Mouse (Mus musculus) gastrocnemius, adult 2 months (tissue): ENCODE data around the gene Iqch. TPM values are rescaled to one million over a fixed set of nuclear protein-coding genes. Genes with fewer than 3 reads are reported as not detected.

Experiments
- DNase-seq: peaks from one replicate; pipeline ENCODE4 v3.0.0; 2022
- H3K27ac ChIP-seq: fragments of 200-600 bp; 2 replicates; pipeline ENCODE4 v1.8.1; 2022; ENCODE audit warnings: mild to moderate bottlenecking
- H3K4me3 ChIP-seq: fragments of 200-600 bp; 2 replicates; pipeline ENCODE4 v1.8.1; 2022; ENCODE audit warnings: mild to moderate bottlenecking, moderate library complexity
- CTCF ChIP-seq: fragments of 200-600 bp; IDR thresholded peaks from 2 replicates; pipeline ENCODE4 v1.8.1; 2022; ENCODE audit warnings: antibody characterized with exemption, mild to moderate bottlenecking, moderate library complexity
- intact Hi-C: fragments of 180-260 bp; cut with DNase I; formaldehyde crosslinking; loops from one replicate; pipeline ENCODE4 v1.15.1; 2025
- total RNA-seq, 2 experiments: library from RNA; stranded (reverse); gene quantifications; 2 replicates each; pipeline ENCODE4 v1.2.3; 2021

Iqch gene
- total RNA-seq, 2 experiments from 2014 or later = not detected

DNA sequence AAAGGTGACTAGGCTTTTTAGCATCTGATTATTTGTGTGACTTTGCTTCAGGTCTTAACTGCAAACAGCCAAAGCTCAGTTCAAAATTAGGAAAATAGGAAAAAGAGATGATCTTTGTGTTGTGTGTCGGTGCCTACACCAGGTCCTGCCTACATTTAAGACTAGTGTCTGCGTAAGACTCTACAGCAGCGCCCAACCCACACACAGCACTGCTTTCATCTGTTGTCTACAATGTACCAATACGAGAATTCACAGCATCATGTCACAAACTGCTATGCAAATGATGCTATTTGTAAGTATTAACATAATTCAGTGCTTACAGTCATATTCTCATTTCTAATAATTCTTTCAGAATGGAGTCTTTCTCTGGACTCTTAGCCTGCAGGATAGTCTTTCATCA, 108.5 kb downstream of the Iqch start:
- Histone ChIP-seq H3K27ac (no peak overlapping the region), H3K4me3 (no peak overlapping the region)
- no peak for DNase-seq
- intact Hi-C loops = no loop called here
- no peak for TF ChIP-seq CTCF

GRCm38 (mm10) chr9:63492291-63492690, 110.0 kb downstream of the Iqch start:
- no peak overlapping the region for H3K27ac ChIP-seq
- intact Hi-C loops = no loop called here
- no peak for DNase-seq
- TF ChIP-seq CTCF = no peak
- H3K4me3 ChIP-seq = no peak overlapping the region

DNA sequence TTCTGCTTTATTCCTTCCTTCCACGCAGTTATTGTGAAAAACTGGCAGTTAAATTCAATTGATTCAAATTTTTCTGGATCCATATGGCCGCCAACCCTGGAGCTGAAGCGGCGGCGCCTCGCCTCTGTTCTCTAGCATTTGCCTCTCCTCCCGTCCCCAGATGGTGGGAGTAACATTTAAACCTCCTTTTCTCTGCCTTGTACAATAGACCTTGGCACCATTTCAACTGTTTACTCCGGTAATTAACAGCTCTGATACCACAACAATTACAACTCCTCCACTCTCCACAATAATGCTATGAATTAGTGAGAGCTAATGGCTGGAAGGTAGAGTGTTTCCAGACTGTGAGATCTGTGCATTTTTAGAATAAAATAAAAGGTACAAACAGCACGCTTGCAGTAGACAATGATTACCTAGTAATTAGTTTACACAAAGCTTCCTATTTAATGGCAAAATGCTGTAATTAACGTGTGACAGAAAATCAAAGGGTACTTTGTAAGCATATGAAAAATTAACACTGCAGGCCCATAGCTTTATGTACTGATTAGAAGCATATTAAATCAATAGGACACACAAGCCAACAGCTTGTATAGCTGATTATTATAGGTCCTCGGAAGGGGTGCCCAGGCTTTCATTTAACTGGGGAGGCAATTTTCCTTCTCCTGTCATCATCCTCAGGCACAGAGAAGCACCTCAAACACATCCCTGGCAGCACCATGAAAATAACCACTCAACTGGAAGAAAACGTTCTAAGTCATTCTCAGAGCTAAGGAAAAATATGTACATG, 111.6 kb downstream of the Iqch start:
- TF ChIP-seq CTCF = no peak
- intact Hi-C loops = no loop called here
- Histone ChIP-seq H3K27ac (no peak overlapping the region), H3K4me3 (no peak overlapping the region)
- DNase-seq = no peak

- no peak for TF ChIP-seq CTCF
- no peak overlapping the region for H3K27ac ChIP-seq
- no peak overlapping the region for H3K4me3 ChIP-seq
- intact Hi-C loops = no loop called here
- DNase-seq = no peak
Observed at GRCm38 (mm10) chr9:63489156-63489555, 113.1 kb downstream of the Iqch start.

DNA sequence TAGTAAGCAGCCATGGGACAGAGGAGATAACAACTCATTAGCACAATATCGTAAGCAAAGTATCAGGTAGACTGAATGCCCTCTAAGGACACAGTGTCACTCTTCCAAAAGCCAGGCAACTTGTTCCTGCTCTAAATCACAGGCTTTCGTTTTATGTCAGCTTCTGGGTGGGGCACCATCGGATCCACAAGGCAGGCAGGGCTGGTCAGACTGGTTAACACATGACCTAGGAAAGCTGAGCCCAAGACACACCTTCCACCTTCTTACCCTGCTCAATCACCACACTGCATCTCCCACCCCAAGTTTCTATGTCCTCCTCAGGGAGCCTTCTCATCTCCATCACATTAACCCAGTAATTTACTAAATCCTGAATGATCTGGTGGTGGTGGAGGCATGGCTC, 136.7 kb downstream of the Iqch start:
- no peak for TF ChIP-seq CTCF
- no peak for DNase-seq
- intact Hi-C loops = no loop called here

DNA sequence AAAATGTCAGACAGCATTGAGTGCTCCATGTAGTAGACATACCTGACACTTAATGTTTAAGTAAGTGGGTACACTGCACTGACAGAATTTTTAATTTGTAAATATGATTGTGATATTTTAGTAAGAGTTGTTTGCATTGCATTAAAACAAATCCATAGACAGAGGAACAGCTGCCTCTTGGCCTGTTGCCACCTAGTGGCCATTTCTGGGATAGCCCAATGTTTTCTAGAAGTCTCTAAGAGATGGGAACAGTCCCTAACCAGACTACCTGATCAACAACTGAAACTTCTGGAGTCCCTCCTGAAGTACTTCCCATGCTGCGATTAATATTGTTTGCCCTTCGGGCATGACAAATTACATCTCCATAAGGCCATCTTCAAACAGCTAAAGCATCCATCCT, 140.0 kb downstream of the Iqch start:
- H3K4me3 ChIP-seq = no peak overlapping the region
- TF ChIP-seq CTCF = peak; percentile 90
- no peak overlapping the region for H3K27ac ChIP-seq
- peak; percentile 68 for DNase-seq
- intact Hi-C loops = loop anchor here (1.0 to 5.0 kb wide), 2 partner anchors 326 to 380 kb away; no protein-coding TSS in a partner anchor

More for the DNA sequence above, 136.7 kb downstream of the Iqch start:
- Histone ChIP-seq H3K4me3 (no peak overlapping the region), H3K27ac (no peak overlapping the region)

DNA sequence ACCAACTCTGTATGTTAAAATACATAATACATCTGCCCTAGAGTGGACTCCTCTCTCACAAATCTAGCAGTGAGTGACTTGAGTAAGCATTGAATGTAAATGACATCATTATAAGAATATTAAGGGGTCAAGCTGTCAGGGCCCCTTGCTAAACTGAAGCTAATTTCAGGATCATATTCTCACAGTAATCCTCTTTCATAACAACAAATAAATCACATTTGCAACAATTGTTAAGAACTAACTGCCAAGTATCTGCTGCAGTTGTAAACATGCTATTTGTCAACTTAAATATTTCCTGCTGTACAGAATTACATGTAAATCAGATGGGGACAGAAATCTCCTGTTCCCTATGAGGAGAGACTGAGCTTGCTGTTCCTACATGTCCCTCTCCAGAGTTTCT, 145.9 kb downstream of the Iqch start:
- TF ChIP-seq CTCF = no peak
- intact Hi-C loops = no loop called here
- no peak for DNase-seq
- Histone ChIP-seq H3K4me3 (no peak overlapping the region), H3K27ac (no peak overlapping the region)

- no peak for TF ChIP-seq CTCF
- Histone ChIP-seq H3K27ac (no peak overlapping the region), H3K4me3 (no peak overlapping the region)
- DNase-seq = no peak
- intact Hi-C loops = no loop called here
Observed at GRCm38 (mm10) chr9:63454341-63454740, 148.0 kb downstream of the Iqch start.

- no peak for TF ChIP-seq CTCF
- Histone ChIP-seq H3K4me3 (no peak overlapping the region), H3K27ac (no peak overlapping the region)
- intact Hi-C loops = no loop called here
- no peak for DNase-seq
Observed at GRCm38 (mm10) chr9:63450531-63451030, 151.7 kb downstream of the Iqch start.

GRCm38 (mm10) chr9:63443695-63444094, 158.6 kb downstream of the Iqch start:
- no peak for TF ChIP-seq CTCF
- Histone ChIP-seq H3K27ac (peak overlapping the region; percentile 28; the same call in 1 of the 2 replicates), H3K4me3 (peak overlapping the region; percentile 59)
- DNase-seq = peak; percentile 37
- intact Hi-C loops = no loop called here

DNA sequence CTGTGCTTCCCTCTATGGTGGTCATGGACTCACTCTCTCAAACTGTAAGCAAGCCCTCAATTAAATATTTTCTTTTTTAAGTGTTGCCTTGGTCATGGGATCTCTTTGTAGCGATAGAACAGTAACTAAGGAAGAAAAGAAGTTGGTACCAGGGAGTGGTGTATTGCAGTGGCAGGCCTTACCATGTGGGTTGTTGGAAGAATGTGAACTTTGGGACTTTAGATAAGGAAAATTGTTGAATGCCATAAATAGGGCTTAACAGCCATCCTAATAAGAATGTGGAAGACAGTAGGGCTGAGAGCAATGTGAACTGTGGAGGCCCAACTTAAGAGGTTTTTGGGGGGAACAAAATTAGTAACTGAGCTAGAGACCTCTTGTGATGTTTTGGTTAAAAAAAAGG, 171.6 kb downstream of the Iqch start:
- DNase-seq = no peak
- no peak for TF ChIP-seq CTCF
- no peak overlapping the region for H3K4me3 ChIP-seq
- intact Hi-C loops = no loop called here
- H3K27ac ChIP-seq = no peak overlapping the region

DNA sequence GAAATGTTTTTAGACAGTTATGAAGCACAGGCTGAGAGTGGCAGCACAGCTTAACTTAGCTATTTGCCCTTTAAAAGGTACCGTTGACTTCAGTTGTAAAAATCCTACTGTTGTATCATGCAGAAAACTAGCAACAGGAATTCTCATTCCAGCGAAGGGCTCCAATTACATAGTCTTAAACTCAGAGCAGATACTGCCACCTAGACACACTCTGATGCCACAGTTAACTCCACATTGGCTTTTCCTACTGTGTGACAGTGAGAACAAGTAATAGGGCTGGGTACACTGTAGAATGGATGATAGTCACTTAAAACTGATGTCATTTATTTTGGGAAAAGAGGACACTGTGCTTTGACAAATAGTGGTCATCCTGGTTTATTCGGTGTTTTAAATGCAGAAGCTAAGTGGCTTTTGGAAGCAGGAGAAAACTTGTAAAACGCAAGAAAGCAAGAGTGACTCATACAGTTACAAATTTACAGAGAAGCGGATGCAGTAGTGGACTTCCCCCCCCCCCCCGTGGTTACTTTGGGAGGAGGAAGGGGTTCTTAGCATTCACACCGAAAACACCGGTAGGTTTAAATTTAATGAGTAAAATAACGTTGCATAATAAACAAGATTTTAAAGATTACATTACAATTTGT, 181.1 kb downstream of the Iqch start:
- no peak for DNase-seq
- intact Hi-C loops = no loop called here
- TF ChIP-seq CTCF = peak; percentile 44
- Histone ChIP-seq H3K4me3 (no peak overlapping the region), H3K27ac (no peak overlapping the region)

GRCm38 (mm10) chr9:63420396-63420795, 181.9 kb downstream of the Iqch start:
- TF ChIP-seq CTCF = no peak
- no peak for DNase-seq
- H3K27ac ChIP-seq = no peak overlapping the region
- intact Hi-C loops = no loop called here
- no peak overlapping the region for H3K4me3 ChIP-seq
